Mouse (Mus musculus) liver, adult 2 months (tissue): ENCODE data around the gene Cers5.

Experiments used
- CTCF ChIP-seq: fragments of 200-500 bp; IDR thresholded peaks from 2 replicates; pipeline ENCODE4 v1.5.1; 2011; ENCODE audit warnings: low read depth, low read length, control low read depth
- POLR2A ChIP-seq: fragments of 200-500 bp; IDR thresholded peaks from 2 replicates; pipeline ENCODE4 v1.6.1; 2011; ENCODE audit warnings: low read length, control low read depth; ENCODE audit not compliant: insufficient read depth; ENCODE audit errors: extremely low read depth

DNA sequence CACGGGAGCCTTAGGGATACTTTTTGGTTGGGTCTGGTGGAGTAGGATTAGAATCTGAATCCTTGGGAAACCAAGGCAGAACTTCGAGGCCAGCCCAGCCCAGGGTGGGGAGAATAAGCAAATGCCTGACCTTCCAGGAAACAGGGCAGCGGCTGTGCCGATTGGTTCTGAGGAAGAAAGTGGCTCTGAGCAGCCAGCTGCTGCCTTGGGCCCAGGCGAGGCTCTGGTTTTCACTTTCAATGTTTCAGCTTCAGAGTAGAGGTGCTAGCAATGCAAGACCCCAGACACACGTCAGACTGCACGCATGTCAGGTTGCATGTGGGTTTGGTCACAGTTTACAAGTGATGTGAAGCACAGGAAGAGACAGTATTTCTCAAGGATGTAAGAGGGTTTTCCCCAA lies 39.4 kb upstream of the Cers5 start:
- TF ChIP-seq CTCF = no peak
- no peak for TF ChIP-seq POLR2A
